Mouse (Mus musculus): ENCODE data around the gene Cbx8. TPM values are rescaled to one million over a fixed set of nuclear protein-coding genes. Genes with fewer than 3 reads are reported as not detected.

Gene Cbx8
- polyA plus RNA-seq, 1 experiment from 2014 or later, result 13.8 TPM

DNA sequence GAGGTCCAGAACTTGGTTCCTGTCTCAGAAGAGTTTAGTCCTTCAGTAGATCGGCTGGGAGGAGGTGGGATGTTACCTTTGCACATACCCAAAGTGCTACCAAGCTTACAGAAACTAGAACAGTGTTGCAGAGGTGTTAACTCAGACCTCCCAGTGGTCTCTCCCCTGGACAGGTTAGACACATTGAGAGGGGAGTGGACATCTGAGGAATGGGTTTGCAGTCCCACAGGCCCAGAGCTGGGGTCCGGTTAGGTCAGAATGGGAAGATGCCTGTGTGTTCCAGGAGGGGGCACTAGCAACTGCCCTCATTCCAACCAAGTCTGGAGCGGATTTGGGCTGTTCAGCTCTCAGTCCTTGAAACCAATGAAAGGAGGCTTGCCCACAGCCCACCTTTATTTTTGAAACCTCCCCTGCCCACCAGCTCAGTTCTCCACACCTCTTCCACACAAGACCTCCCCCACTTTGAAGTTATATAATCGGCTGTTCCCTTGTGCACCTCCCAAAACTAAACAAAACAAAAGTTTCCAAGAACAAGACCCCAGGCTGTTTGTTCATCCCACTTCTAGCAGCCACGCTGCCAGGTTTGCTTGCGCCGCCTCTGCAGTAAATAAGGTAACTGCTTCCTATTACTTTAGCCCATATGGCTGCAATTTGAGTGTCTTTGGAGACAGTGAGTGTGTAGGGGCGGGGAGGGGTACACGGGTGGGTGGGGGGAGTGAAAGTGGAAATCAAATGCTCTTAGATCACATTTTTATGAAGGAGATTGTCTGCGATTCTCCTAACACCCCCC lies 3.2 kb upstream of the Cbx8 start:
- 0 out of 2 replicates have a peak overlapping the region, but pooled peaks have one; percentile 1 for H3K4me3 ChIP-seq
- H3K27me3 ChIP-seq, result peaks cover 74% of the 10 kb centered on the region
- H3K4me2 ChIP-seq (replicated peaks), result 0 out of 2 replicates have a peak overlapping the region, but pooled peaks have one; percentile 9
- peaks cover under 1% of the 10 kb centered on the region; the same call in 1 of the 2 replicates for H3K36me3 ChIP-seq
- peaks cover 70% of the 10 kb centered on the region for H3K4me1 ChIP-seq
- no peak overlapping the region for H3K9ac ChIP-seq (replicated peaks)
- ATAC-seq (replicated peaks), result no peak
- no peak overlapping the region for H3K27ac ChIP-seq (replicated peaks)
- WGBS, result 4% methylated on average over 10 of the region's 10 CpGs
- H3K9me3 ChIP-seq, result no peaks in the 10 kb centered on the region

- no peak overlapping the region for H3K27ac ChIP-seq (replicated peaks)
- no peak for ATAC-seq (replicated peaks)
- no peak overlapping the region for H3K9ac ChIP-seq (replicated peaks)
- H3K4me2 ChIP-seq (replicated peaks), result no peak overlapping the region
- no peak overlapping the region for H3K4me3 ChIP-seq
- whole genome bisulfite sequencing, result under 1% methylated on average over 4 of the region's 4 CpGs
- peaks cover 72% of the 10 kb centered on the region for H3K4me1 ChIP-seq
- H3K27me3 ChIP-seq, result peaks cover 73% of the 10 kb centered on the region
- peaks cover 3% of the 10 kb centered on the region; the same call in 1 of the 2 replicates for H3K36me3 ChIP-seq
- no peaks in the 10 kb centered on the region for H3K9me3 ChIP-seq
Observed at GRCm38 (mm10) chr11:119043273-119043540, 2.4 kb upstream of the Cbx8 start.

DNA sequence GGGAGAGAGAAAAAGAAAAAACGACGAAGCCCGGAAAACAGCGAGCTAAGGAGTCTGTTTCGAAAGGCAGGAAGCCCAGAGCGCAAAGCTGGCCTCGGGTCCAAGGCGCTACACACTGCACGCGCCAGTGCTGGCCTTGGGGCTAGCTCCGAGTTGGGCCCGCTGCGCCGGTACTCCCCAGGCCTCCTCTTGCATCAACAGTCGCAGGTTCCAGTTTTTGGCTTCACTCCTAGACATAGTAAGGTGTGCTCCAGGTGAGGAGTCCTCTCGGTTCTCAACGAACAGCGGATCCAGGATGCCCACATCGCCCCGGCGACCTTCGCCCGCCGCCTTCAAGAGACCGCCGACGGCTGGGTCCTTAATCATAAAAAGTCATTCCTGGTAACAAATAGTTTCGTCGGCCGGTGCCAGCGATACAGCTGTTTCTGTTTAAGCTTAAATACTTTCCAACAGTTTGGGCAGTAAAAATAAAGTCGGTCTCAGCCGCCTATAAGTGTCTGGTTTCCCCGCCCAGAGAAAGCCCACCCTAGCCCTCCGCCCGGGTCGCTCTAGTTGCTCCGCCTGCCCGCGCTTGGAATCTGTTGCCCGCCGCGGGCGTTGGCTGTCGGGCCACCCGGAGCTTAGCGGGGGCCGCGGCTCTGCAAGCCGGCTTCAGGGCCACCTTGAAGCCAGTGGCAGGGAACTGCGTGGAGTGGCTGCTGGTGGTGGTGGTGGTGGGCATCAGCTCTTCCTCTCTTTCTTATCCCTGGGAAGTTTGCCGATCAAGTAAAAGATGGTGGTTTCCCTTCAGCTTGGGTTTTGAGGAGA lies 1.9 kb upstream of the Cbx8 start:
- Histone ChIP-seq H3K36me3 (peaks cover 3% of the 10 kb centered on the region; the same call in 1 of the 2 replicates), H3K9me3 (no peaks in the 10 kb centered on the region), H3K27ac (replicated peaks) (no peak overlapping the region), H3K9ac (replicated peaks) (no peak overlapping the region), H3K4me2 (replicated peaks) (no peak overlapping the region), H3K4me1 (peaks cover 72% of the 10 kb centered on the region), H3K4me3 (peak overlapping the region; percentile 58), H3K27me3 (peaks cover 73% of the 10 kb centered on the region)
- ATAC-seq (replicated peaks), result no peak
- 1% methylated on average over 52 of the region's 52 CpGs for WGBS

DNA sequence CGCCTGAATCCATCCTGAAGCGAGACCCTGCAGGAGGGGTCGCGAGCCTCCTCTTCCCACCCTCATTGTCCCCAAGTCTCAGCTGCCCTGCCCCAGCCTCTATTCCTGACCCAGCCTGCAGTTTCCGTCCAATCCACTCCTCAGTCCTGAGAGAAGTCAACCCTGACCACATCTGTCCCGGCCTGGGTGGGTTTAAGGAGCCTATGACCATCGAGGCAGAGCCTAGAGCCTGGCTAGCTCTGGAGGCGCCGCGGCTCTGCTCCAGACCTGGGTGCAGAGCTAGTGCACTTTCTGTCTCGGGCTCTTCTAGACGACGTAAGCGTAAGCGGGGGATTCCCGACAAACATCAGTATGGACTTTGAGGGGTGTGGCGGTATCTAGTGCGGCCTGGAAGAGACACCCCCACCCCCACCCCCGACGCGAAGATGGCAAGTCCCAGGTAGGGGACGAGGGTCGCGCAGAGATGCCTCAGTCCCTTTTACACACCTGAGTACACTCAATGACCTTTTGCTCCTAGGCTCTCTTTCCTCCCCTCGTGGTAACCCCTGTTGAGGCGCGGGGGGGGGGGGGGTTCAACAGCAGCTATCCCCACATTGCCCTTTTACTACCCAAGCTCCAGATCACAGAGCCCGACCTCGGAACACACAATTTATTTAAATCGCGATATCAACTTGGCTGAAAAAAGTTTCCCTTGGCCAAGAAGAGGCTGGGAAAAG lies 1.1 kb upstream of the Cbx8 start:
- Histone ChIP-seq H3K4me1 (peaks cover 74% of the 10 kb centered on the region), H3K9me3 (no peaks in the 10 kb centered on the region), H3K36me3 (peaks cover 3% of the 10 kb centered on the region; the same call in 1 of the 2 replicates), H3K9ac (replicated peaks) (peak overlapping the region; percentile 81), H3K27me3 (peaks cover 72% of the 10 kb centered on the region), H3K4me2 (replicated peaks) (peak overlapping the region; percentile 94), H3K4me3 (peak overlapping the region; percentile 58), H3K27ac (replicated peaks) (peak overlapping the region; percentile 79; the same call in 1 of the 2 replicates)
- peak; percentile 3; the same call in 1 of the 2 replicates for ATAC-seq (replicated peaks)
- WGBS, result under 1% methylated on average over 31 of the region's 31 CpGs

DNA sequence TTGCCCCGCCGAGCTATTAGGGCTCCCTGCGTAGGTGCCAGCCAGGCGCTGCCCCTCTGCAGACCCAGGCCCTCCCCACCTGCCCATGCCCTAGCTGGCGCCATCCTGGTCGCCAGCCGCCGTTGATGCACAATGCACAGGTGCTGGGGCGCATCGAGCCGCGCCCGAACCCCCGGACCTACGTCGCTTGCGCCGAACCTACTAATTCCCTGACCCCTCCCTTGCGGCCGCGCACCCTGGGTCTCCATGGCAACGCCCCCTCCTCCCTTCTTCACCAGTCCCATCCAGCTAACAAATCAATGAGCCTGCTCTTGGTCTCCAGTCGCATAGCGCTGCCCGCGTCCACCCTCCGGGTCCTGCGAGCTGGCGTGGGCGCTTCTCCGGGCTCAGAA lies 552 bp upstream of the Cbx8 start:
- H3K27ac ChIP-seq (replicated peaks), result peak overlapping the region; percentile 79
- H3K4me3 ChIP-seq, result peak overlapping the region; percentile 58
- peak; percentile 74 for ATAC-seq (replicated peaks)
- WGBS, result under 1% methylated on average over 31 of the region's 31 CpGs
- no peaks in the 10 kb centered on the region for H3K9me3 ChIP-seq
- H3K4me1 ChIP-seq, result peaks cover 74% of the 10 kb centered on the region
- peaks cover 3% of the 10 kb centered on the region; the same call in 1 of the 2 replicates for H3K36me3 ChIP-seq
- H3K4me2 ChIP-seq (replicated peaks), result peak overlapping the region; percentile 94
- H3K27me3 ChIP-seq, result peaks cover 70% of the 10 kb centered on the region
- peak overlapping the region; percentile 81 for H3K9ac ChIP-seq (replicated peaks)

DNA sequence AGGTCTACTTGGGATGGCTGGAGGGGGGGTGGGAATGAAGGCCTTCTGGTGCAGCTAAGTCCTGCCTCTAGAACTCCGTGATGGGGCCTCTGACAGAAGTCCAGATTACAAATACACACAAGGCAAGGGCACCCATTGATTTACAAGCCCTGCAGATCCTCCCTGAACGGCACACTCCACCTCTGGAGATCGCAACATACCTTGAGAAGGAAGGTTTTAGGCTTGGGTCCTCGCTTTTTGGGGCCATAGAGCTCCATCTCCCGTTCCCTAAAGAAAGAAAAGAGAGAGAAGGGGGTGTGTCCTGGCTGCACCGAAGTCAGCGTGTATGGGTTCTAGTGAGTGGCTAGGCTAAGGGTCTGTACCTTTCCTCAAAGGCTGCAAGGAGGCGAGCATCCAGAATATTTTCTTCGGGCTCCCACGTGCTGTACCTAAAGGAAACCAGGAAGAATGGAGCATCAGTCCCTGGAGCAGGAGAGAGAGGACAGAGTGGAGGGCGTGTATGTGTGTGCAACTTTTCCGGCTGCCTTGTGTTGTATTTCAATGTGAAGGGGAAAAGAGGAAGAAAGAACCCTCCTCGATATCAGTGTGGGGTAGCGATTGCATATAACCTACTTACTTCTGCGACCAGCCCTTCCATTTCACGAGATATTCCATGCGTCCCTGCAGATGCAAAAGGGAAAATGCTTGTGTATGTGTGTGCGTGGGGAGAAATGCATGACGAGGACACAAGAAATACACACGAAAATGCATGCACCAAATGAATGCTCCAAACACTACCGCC lies 847 bp downstream of the Cbx8 start:
- Histone ChIP-seq H3K4me1 (peaks cover 83% of the 10 kb centered on the region), H3K9ac (replicated peaks) (peak overlapping the region; percentile 87), H3K27ac (replicated peaks) (peak overlapping the region; percentile 93), H3K4me2 (replicated peaks) (peak overlapping the region; percentile 71), H3K27me3 (peaks cover 70% of the 10 kb centered on the region), H3K4me3 (peak overlapping the region; percentile 58), H3K9me3 (no peaks in the 10 kb centered on the region), H3K36me3 (peaks cover 3% of the 10 kb centered on the region; the same call in 1 of the 2 replicates)
- 6% methylated on average over 21 of the region's 21 CpGs for WGBS
- ATAC-seq (replicated peaks), result no peak

- 37% methylated on average over 22 of the region's 22 CpGs for WGBS
- Histone ChIP-seq H3K4me3 (no peak overlapping the region), H3K4me2 (replicated peaks) (peak overlapping the region; percentile 3; the same call in 1 of the 2 replicates), H3K9me3 (no peaks in the 10 kb centered on the region), H3K27me3 (peaks cover 69% of the 10 kb centered on the region), H3K9ac (replicated peaks) (no peak overlapping the region), H3K4me1 (peaks cover 83% of the 10 kb centered on the region), H3K27ac (replicated peaks) (no peak overlapping the region), H3K36me3 (peaks cover 3% of the 10 kb centered on the region; the same call in 1 of the 2 replicates)
- no peak for ATAC-seq (replicated peaks)
Observed at GRCm38 (mm10) chr11:119038744-119039484, 1.9 kb downstream of the Cbx8 start.

- peak overlapping the region; percentile 68 for H3K4me2 ChIP-seq (replicated peaks)
- 9% methylated on average over 18 of the region's 18 CpGs for WGBS
- H3K27me3 ChIP-seq, result peaks cover 63% of the 10 kb centered on the region
- 0 out of 2 replicates have a peak overlapping the region, but pooled peaks have one; percentile 35 for H3K9ac ChIP-seq (replicated peaks)
- peak overlapping the region; percentile 43 for H3K4me3 ChIP-seq
- H3K4me1 ChIP-seq, result peaks cover 85% of the 10 kb centered on the region
- no peak overlapping the region for H3K27ac ChIP-seq (replicated peaks)
- no peak for ATAC-seq (replicated peaks)
- peaks cover 3% of the 10 kb centered on the region; the same call in 1 of the 2 replicates for H3K36me3 ChIP-seq
- H3K9me3 ChIP-seq, result no peaks in the 10 kb centered on the region
Observed at GRCm38 (mm10) chr11:119037780-119038401, 2.9 kb downstream of the Cbx8 start.

- peak overlapping the region; percentile 68 for H3K4me2 ChIP-seq (replicated peaks)
- H3K36me3 ChIP-seq, result peaks cover 3% of the 10 kb centered on the region; the same call in 1 of the 2 replicates
- 3% methylated on average over 57 of the region's 57 CpGs for WGBS
- peaks cover 77% of the 10 kb centered on the region for H3K4me1 ChIP-seq
- no peak for ATAC-seq (replicated peaks)
- H3K4me3 ChIP-seq, result peak overlapping the region; percentile 43
- H3K9ac ChIP-seq (replicated peaks), result peak overlapping the region; percentile 35
- no peaks in the 10 kb centered on the region for H3K9me3 ChIP-seq
- H3K27ac ChIP-seq (replicated peaks), result no peak overlapping the region
- peaks cover 56% of the 10 kb centered on the region for H3K27me3 ChIP-seq
Observed at GRCm38 (mm10) chr11:119036934-119037779, 3.6 kb downstream of the Cbx8 start.
